Mouse (Mus musculus) stomach, postnatal 0 days (tissue): Measurements from ENCODE around the gene Cenpq. TPM values are rescaled to one million over a fixed set of nuclear protein-coding genes. Genes with fewer than 3 reads are reported as not detected.

Source experiments
- ATAC-seq: fragments of 200-750 bp; cut with Nextera tagmentation; 2 replicates; pipeline ENCODE4 v1.8.0; 2017; ENCODE audit not compliant: low FRiP score, low TSS enrichment
- DNase-seq: peaks from one replicate; pipeline ENCODE4 v3.0.0-alpha.2; 2016; ENCODE audit warnings: low spot score
- H3K27ac ChIP-seq: fragments of 300-500 bp; sonication (generic); replicated peaks from 2 replicates; pipeline ENCODE4 v1.5.1; 2014; ENCODE audit warnings: mild to moderate bottlenecking, control low read depth
- H3K27me3 ChIP-seq: fragments of 300-500 bp; sonication (generic); 2 replicates; pipeline ENCODE4 v1.6.1; 2014; ENCODE audit warnings: low read length; ENCODE audit not compliant: control insufficient read depth, insufficient read depth
- H3K36me3 ChIP-seq: fragments of 300-500 bp; sonication (generic); 2 replicates; pipeline ENCODE4 v1.6.1; 2014; ENCODE audit warnings: low read length, mixed read lengths; ENCODE audit not compliant: control insufficient read depth, insufficient read depth
- H3K4me1 ChIP-seq: fragments of 300-500 bp; sonication (generic); replicated peaks from 2 replicates; pipeline ENCODE4 v1.6.1; 2014; ENCODE audit warnings: antibody characterized with exemption; ENCODE audit not compliant: control insufficient read depth, insufficient read depth
- H3K4me2 ChIP-seq: fragments of 300-500 bp; sonication (generic); replicated peaks from 2 replicates; pipeline ENCODE4 v1.6.1; 2014; ENCODE audit warnings: low read depth, mild to moderate bottlenecking, control low read depth, moderate library complexity
- H3K4me3 ChIP-seq: fragments of 300-500 bp; sonication (generic); 2 replicates; pipeline ENCODE4 v1.5.1; 2014; ENCODE audit warnings: low read depth, low read length, control low read depth
- H3K9ac ChIP-seq: fragments of 300-500 bp; sonication (generic); 2 replicates; pipeline ENCODE4 v1.6.1; 2014; ENCODE audit warnings: mild to moderate bottlenecking, low read length, control low read depth, mixed read lengths
- H3K9me3 ChIP-seq: fragments of 300-500 bp; sonication (generic); 2 replicates; pipeline ENCODE4 v1.6.1; 2016; ENCODE audit warnings: low read length; ENCODE audit not compliant: control insufficient read depth
- CTCF ChIP-seq: IDR thresholded peaks from 2 replicates; pipeline ENCODE4 v1.5.1; 2016; ENCODE audit warnings: antibody characterized with exemption, low read depth, mild to moderate bottlenecking, moderate library complexity
- EP300 ChIP-seq: optimal IDR thresholded peaks from 2 replicates; pipeline ENCODE3; 2016; ENCODE audit warnings: antibody characterized with exemption
- WGBS: fragments of 180-500 bp; shearing (Covaris S2); extraction: QIAGEN DNeasy Blood & Tissue Kit; methylation state at CpG from one replicate; pipeline ENCODE4 v1.1.7; 2014; 5-methylcytosine and 5-hydroxymethylcytosine counted together
- polyA plus RNA-seq: library from polyadenylated mRNA; unstranded; fragments of >200 nt; fragmentation: Nextera tagmentation; extraction: Ambion mirVana; gene quantifications from 2 replicates; pipeline ENCODE4 v1.2.1, GENCODE M21; 2015

The Cenpq gene
- polyA plus RNA-seq, 1 experiment from 2014 or later, result 10.0 TPM

- Histone ChIP-seq H3K36me3 (no peaks in the 10 kb centered on the region), H3K9me3 (no peaks in the 10 kb centered on the region)
- no peak for DNase-seq
These were observed 60.1 kb downstream of the Cenpq start for GRCm38 (mm10) chr17:40874701-40875100.

GRCm38 (mm10) chr17:40873582-40874011 lies 61.2 kb downstream of the Cenpq start:
- WGBS, result 19% methylated on average over 2 of the region's 2 CpGs

More at GRCm38 (mm10) chr17:40874701-40875100, 60.1 kb downstream of the Cenpq start:
- no peak overlapping the region for H3K4me2 ChIP-seq
- ATAC-seq, result no peak
- no peaks in the 10 kb centered on the region for H3K4me1 ChIP-seq
- no peak overlapping the region for H3K4me3 ChIP-seq
- H3K27me3 ChIP-seq, result no peaks in the 10 kb centered on the region
- H3K9ac ChIP-seq, result no peak overlapping the region
- TF ChIP-seq CTCF, result no peak
- no peak overlapping the region for H3K27ac ChIP-seq
- 66% methylated on average over 3 of the region's 3 CpGs for WGBS

More at GRCm38 (mm10) chr17:40873582-40874011, 61.2 kb downstream of the Cenpq start:
- Histone ChIP-seq H3K36me3 (no peaks in the 10 kb centered on the region), H3K9ac (no peak overlapping the region), H3K27me3 (no peaks in the 10 kb centered on the region), H3K27ac (no peak overlapping the region), H3K4me1 (no peaks in the 10 kb centered on the region), H3K9me3 (no peaks in the 10 kb centered on the region), H3K4me2 (no peak overlapping the region), H3K4me3 (no peak overlapping the region)
- ATAC-seq (peak; percentile 83), DNase-seq (peak; percentile 45)
- peak; percentile 26 for TF ChIP-seq EP300
- TF ChIP-seq CTCF, result no peak

Other genes with a start within 250 kb of the Cenpq start
- gene Esp1, start 207.9 kb downstream of the Cenpq start, polyA plus RNA-seq, result not detected in 2 replicates
- not detected in 2 replicates for gene Crisp2, start 128.0 kb downstream of the Cenpq start, polyA plus RNA-seq
- gene Rhag, start 123.9 kb downstream of the Cenpq start, polyA plus RNA-seq, result 0.15 and 0.16 TPM in 2 replicates
- gene 9130008F23Rik, start 54.5 kb downstream of the Cenpq start, polyA plus RNA-seq, result 5.7 and 6.0 TPM in 2 replicates
- not detected in 2 replicates for gene Glyatl3, start 20.7 kb downstream of the Cenpq start, polyA plus RNA-seq
- 26.0 TPM in 2 replicates for gene Mut, start 362 bp downstream of the Cenpq start, polyA plus RNA-seq